In genomic region chr3:26355082-26355481, GRCm38 (mm10) we compare ENCODE assay signal across 28 mouse cellular contexts. TPM values are rescaled to one million over a fixed set of nuclear protein-coding genes. Genes with fewer than 3 reads are reported as not detected.
DNase-seq lines count a peak whose midpoint lies in the region; ATAC-seq and TF ChIP-seq lines count a peak whose summit lies in the region.
"Had no signal": no experiment of that assay in that cellular context is flagged by ENCODE, and none has a peak within 500 bp of the region (broad histone marks: within the 10 kb centered on the region; RNA-seq: fewer than 3 reads in every experiment).

No protein-coding gene starts in this region.

- WGBS in kidney, postnatal 0 days, result 34% methylated on average over 5 of the region's 5 CpGs

- in situ Hi-C loops in Patski (cut with MboI; ENCODE audit: low pct_unique_long_range_greater_than_20kb), result no loop called here

- H3K36me3 ChIP-seq in kidney, postnatal 0 days (ENCODE audit: insufficient read depth, low read length), result no peaks in the 10 kb centered on the region
- H3K36me3 ChIP-seq: embryonic facial prominence, embryonic 12.5 days; embryonic facial prominence, embryonic 15.5 days; G1E; heart, embryonic 12.5 days; heart, embryonic 15.5 days; hindbrain, embryonic 10.5 days; hindbrain, embryonic 13.5 days had no signal

- H3K9me3 ChIP-seq in kidney, postnatal 0 days (replicated peaks; ENCODE audit: low read length), result no peaks in the 10 kb centered on the region
- H3K9me3 ChIP-seq: embryonic facial prominence, embryonic 12.5 days; embryonic facial prominence, embryonic 15.5 days; G1E; heart, embryonic 12.5 days; heart, embryonic 15.5 days; hindbrain, embryonic 10.5 days; hindbrain, embryonic 13.5 days had no signal

- CTCF ChIA-PET in Patski (lab: Charles Lee), result interaction anchor here (0.7 to 2.3 kb wide), 7 partner anchors 11 to 259 kb away, joined by 3 to 21 read pairs (median 3); no protein-coding TSS in a partner anchor

- no peak for TF ChIP-seq CTCF in kidney, postnatal 0 days (IDR thresholded peaks at IDR 0.05; ENCODE audit: low read depth)
- TF ChIP-seq CTCF in Patski (IDR thresholded peaks at IDR 0.05), result no peak

- no peak overlapping the region for H3K4me2 ChIP-seq in kidney, postnatal 0 days (ENCODE audit: low read length)
- H3K4me2 ChIP-seq: embryonic facial prominence, embryonic 12.5 days; embryonic facial prominence, embryonic 15.5 days; heart, embryonic 12.5 days; heart, embryonic 15.5 days; hindbrain, embryonic 13.5 days had no signal

- peak; percentile 61; the same call in 1 of the 2 replicates for ATAC-seq in kidney, postnatal 0 days (replicated peaks; ENCODE audit: low FRiP score, low read depth)
- ATAC-seq in Patski, result peak; percentile 58
- ATAC-seq: forebrain, embryonic 14.5 days; forebrain, postnatal 0 days had no signal

- H3K9ac ChIP-seq in kidney, postnatal 0 days (ENCODE audit: low read depth, low read length), result no peak overlapping the region
- H3K9ac ChIP-seq: embryonic facial prominence, embryonic 12.5 days; embryonic facial prominence, embryonic 15.5 days; forebrain, postnatal 0 days; heart, embryonic 12.5 days; heart, embryonic 15.5 days; hindbrain, embryonic 13.5 days had no signal

- no peak overlapping the region for H3K27ac ChIP-seq in kidney, postnatal 0 days
- H3K27ac ChIP-seq: embryonic facial prominence, embryonic 12.5 days; embryonic facial prominence, embryonic 15.5 days; gastrocnemius, adult 2 months; heart, embryonic 15.5 days; hindbrain, embryonic 10.5 days; hindbrain, embryonic 13.5 days had no signal

- no peak overlapping the region for H3K4me3 ChIP-seq in kidney, postnatal 0 days (replicated peaks; ENCODE audit: low read depth, low read length)
- H3K4me3 ChIP-seq: embryonic facial prominence, embryonic 12.5 days; embryonic facial prominence, embryonic 15.5 days; gastrocnemius, adult 2 months; heart, embryonic 12.5 days; heart, embryonic 15.5 days; hindbrain, embryonic 10.5 days; hindbrain, embryonic 13.5 days had no signal

- peak; percentile 27 for DNase-seq in kidney, adult 9 months
- no peak for DNase-seq in kidney, adult 18-20 months
- peak; percentile 16 for DNase-seq in kidney, postnatal 0 days (ENCODE audit: low spot score)
- DNase-seq in kidney, postnatal 10 days, result no peak
- DNase-seq in Patski (ENCODE audit: low read depth, low spot score), result no peak
- peak; percentile 9 to 13 for DNase-seq in kidney, postnatal 36 days
- no peak for DNase-seq in gastrocnemius, postnatal 10 days
- DNase-seq: adrenal gland, adult 2 months; adrenal gland, postnatal 14 days; B cell, adult 2 months; cerebellum, adult 11 months; cerebellum, adult 9-11 months; gastrocnemius, adult 2 months; gastrocnemius, postnatal 25 days; heart, adult 18-20 months; heart, postnatal 10 days; heart, postnatal 36 days had no signal

- H3K27me3 ChIP-seq in kidney, postnatal 0 days (ENCODE audit: insufficient read depth, low read length), result no peaks in the 10 kb centered on the region
- H3K27me3 ChIP-seq in Patski, result no peaks in the 10 kb centered on the region
- H3K27me3 ChIP-seq: CH12.LX; embryonic facial prominence, embryonic 12.5 days; embryonic facial prominence, embryonic 15.5 days; heart, embryonic 12.5 days; heart, embryonic 15.5 days; hindbrain, embryonic 13.5 days had no signal

- POLR2A ChIA-PET in Patski (lab: Charles Lee), result interaction anchor here (0.7 kb wide), 1 partner anchor 260 kb away, joined by 3 read pairs; no protein-coding TSS in a partner anchor

- H3K4me1 ChIP-seq in kidney, postnatal 0 days (replicated peaks; ENCODE audit: insufficient read depth, low read length), result no peaks in the 10 kb centered on the region
- H3K4me1 ChIP-seq: embryonic facial prominence, embryonic 12.5 days; embryonic facial prominence, embryonic 15.5 days; heart, embryonic 12.5 days; heart, embryonic 15.5 days; hindbrain, embryonic 10.5 days; hindbrain, embryonic 13.5 days had no signal

RNA-seq across cellular contexts. Expression of gene Nlgn1, which starts 22.8 kb away (rescaled TPM):
- 0.93 and 1.2 TPM in 2 replicates for polyA plus RNA-seq in kidney, postnatal 0 days (2015; fragmentation: Nextera tagmentation; extraction: Ambion mirVana)
- 0.01 TPM for polyA plus RNA-seq in Patski (2021)
- total RNA-seq in gastrocnemius, postnatal 10 days (2021), result 1 to 10 TPM; 1.2 to 1.5 TPM
- total RNA-seq: CH12.LX; common myeloid progenitor, adult 5-6 weeks; heart, adult 18-20 months; heart, postnatal 36 days had no signal
- polyA plus RNA-seq: G1E had no signal

Comparison
In these comparisons a context has a peak if more than half of its experiments do, and no peak if none do; other contexts are left out.
1. DNase-seq: peak in kidney, adult 9 months (single experiment), kidney, postnatal 0 days (single experiment) and kidney, postnatal 36 days (2 of 2); none in kidney, adult 18-20 months (single experiment), kidney, postnatal 10 days (single experiment), Patski (single experiment) and gastrocnemius, postnatal 10 days (single experiment).